Mouse (Mus musculus) cerebellum, adult 2 months (tissue): ENCODE measurements around the gene Slco1a1.

Experiments
- CTCF ChIP-seq: fragments of 200-500 bp; IDR thresholded peaks from 2 replicates; pipeline ENCODE4 v1.5.1; 2011; ENCODE audit warnings: low read depth, mild to moderate bottlenecking, control low read depth, low read length, moderate library complexity, borderline replicate concordance; ENCODE audit not compliant: insufficient read depth
- POLR2A ChIP-seq: fragments of 200-500 bp; IDR thresholded peaks from 2 replicates; pipeline ENCODE4 v1.6.1; 2011; ENCODE audit warnings: low read length, control low read depth, borderline replicate concordance; ENCODE audit not compliant: insufficient read depth

DNA sequence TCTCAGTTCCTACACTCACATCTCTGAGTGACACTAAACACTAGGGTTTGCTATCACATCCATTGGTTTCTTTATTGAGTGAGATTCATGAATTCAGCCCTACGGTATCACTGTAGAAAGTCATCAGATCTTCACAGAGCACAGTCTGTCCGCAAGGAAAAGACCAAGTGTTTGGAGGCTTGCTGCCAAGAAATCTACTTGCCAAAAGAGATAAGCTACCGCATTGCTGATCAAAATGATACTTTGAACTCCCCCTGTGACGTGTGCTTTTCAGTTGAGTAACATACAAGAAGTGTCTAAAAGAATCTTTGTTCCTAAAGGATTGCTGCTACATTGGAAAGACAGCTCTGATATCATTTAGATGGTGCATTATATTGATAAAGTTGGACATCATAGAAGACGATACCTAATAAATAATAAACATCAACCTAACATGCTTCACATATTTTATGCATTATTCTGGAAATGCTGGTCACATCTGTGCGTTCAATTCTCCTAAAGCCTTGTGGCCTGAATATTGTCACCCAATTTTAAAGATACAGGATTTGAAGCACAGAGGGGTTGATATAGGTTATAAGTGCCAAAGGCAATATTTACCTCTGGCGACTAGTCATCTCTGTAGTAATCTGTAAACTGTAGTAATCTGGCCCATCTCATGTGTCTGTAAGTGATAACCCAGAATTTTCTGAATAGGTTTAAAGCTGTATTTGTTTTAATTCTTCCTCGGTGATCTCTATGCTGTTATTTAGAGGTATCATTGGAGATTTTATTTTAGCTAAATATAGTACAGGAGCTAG lies 88.8 kb downstream of the Slco1a1 start:
- TF ChIP-seq CTCF = no peak
- TF ChIP-seq POLR2A = no peak
